Mouse (Mus musculus) midbrain, postnatal 0 days (tissue): ENCODE results near the gene BC034090. TPM values are rescaled to one million over a fixed set of nuclear protein-coding genes. Genes with fewer than 3 reads are reported as not detected.

Experiments used
- ATAC-seq: fragments of 200-750 bp; cut with Nextera tagmentation; 2 replicates; pipeline ENCODE4 v1.8.0; 2017; ENCODE audit warnings: moderate number of reproducible peaks, mild to moderate bottlenecking, moderate TSS enrichment, moderate library complexity; ENCODE audit not compliant: low FRiP score
- DNase-seq: peaks from one replicate; pipeline ENCODE4 v3.0.0-alpha.2; 2015; ENCODE audit warnings: low spot score
- H3K27ac ChIP-seq: fragments of 300-500 bp; sonication (generic); 2 replicates; pipeline ENCODE4 v1.5.1; 2014; ENCODE audit warnings: low read depth, mild to moderate bottlenecking, low read length, mixed read lengths
- H3K27me3 ChIP-seq: fragments of 300-500 bp; sonication (generic); 2 replicates; pipeline ENCODE4 v1.6.1; 2014; ENCODE audit warnings: low read length, control low read depth, mixed read lengths; ENCODE audit not compliant: insufficient read depth
- H3K36me3 ChIP-seq: fragments of 300-500 bp; sonication (generic); 2 replicates; pipeline ENCODE4 v1.6.1; 2014; ENCODE audit warnings: low read length, control low read depth, mixed read lengths; ENCODE audit not compliant: insufficient read depth
- H3K4me1 ChIP-seq: fragments of 300-500 bp; sonication (generic); 2 replicates; pipeline ENCODE4 v1.6.1; 2014; ENCODE audit warnings: mild to moderate bottlenecking, control low read depth, antibody characterized with exemption, low read length, mixed read lengths; ENCODE audit not compliant: insufficient read depth
- H3K4me2 ChIP-seq: fragments of 300-500 bp; sonication (generic); 2 replicates; pipeline ENCODE4 v1.6.1; 2014; ENCODE audit warnings: low read depth, mild to moderate bottlenecking, low read length, mixed read lengths; ENCODE audit not compliant: poor library complexity, severe bottlenecking
- H3K4me3 ChIP-seq: fragments of 300-500 bp; sonication (generic); 2 replicates; pipeline ENCODE4 v1.5.1; 2014; ENCODE audit warnings: low read depth, mild to moderate bottlenecking, low read length, moderate library complexity
- H3K9ac ChIP-seq: fragments of 300-500 bp; sonication (generic); replicated peaks from 2 replicates; pipeline ENCODE4 v1.6.1; 2014; ENCODE audit warnings: mild to moderate bottlenecking, low read length, moderate library complexity, mixed read lengths; ENCODE audit not compliant: poor library complexity, severe bottlenecking
- H3K9me3 ChIP-seq: fragments of 300-500 bp; sonication (generic); 2 replicates; pipeline ENCODE4 v1.6.1; 2016; ENCODE audit warnings: low read length, control low read depth
- CTCF ChIP-seq: IDR thresholded peaks from 2 replicates; pipeline ENCODE4 v1.5.1; 2016; ENCODE audit warnings: antibody characterized with exemption, mild to moderate bottlenecking
- WGBS: fragments of 180-500 bp; shearing (Covaris S2); extraction: QIAGEN DNeasy Blood & Tissue Kit; methylation state at CpG from one replicate; pipeline ENCODE4 v1.1.7; 2014; 5-methylcytosine and 5-hydroxymethylcytosine counted together
- polyA plus RNA-seq: library from polyadenylated mRNA; unstranded; fragments of >200 nt; fragmentation: Nextera tagmentation; extraction: Ambion mirVana; gene quantifications from 2 replicates; pipeline ENCODE4 v1.2.1, GENCODE M21; 2015
- total RNA-seq: library from RNA; depleted of rRNA; stranded (reverse); fragments of >200 nt; gene quantifications from 2 replicates; pipeline ENCODE4 v1.2.3, GENCODE M21; 2014

The BC034090 gene
- total and polyA plus RNA-seq, 2 experiments from 2014 or later, result 1.9 to 11.2 TPM

- H3K36me3 ChIP-seq, result peaks cover 14% of the 10 kb centered on the region
- H3K9ac ChIP-seq, result no peak overlapping the region
- H3K4me1 ChIP-seq, result peaks cover 5% of the 10 kb centered on the region; the same call in 1 of the 2 replicates
- H3K27ac ChIP-seq, result no peak overlapping the region
- WGBS, result 59% methylated on average over 8 of the region's 8 CpGs
- ATAC-seq, result no peak
- peak; percentile 88 for DNase-seq
- H3K27me3 ChIP-seq, result no peaks in the 10 kb centered on the region
- H3K4me3 ChIP-seq, result no peak overlapping the region
- H3K4me2 ChIP-seq, result no peak overlapping the region
- no peak for TF ChIP-seq CTCF
- no peaks in the 10 kb centered on the region for H3K9me3 ChIP-seq
Observed at GRCm38 (mm10) chr1:155204560-155205162, 39.6 kb downstream of the BC034090 start.

- H3K4me1 ChIP-seq, result peaks cover 5% of the 10 kb centered on the region; the same call in 1 of the 2 replicates
- H3K9me3 ChIP-seq, result no peaks in the 10 kb centered on the region
- no peaks in the 10 kb centered on the region for H3K27me3 ChIP-seq
- no peak overlapping the region for H3K4me3 ChIP-seq
- WGBS, result 79% methylated on average over 12 of the region's 12 CpGs
- H3K9ac ChIP-seq, result no peak overlapping the region
- H3K4me2 ChIP-seq, result no peak overlapping the region
- DNase-seq (no peak), ATAC-seq (no peak)
- no peak for TF ChIP-seq CTCF
- H3K27ac ChIP-seq, result no peak overlapping the region
- peaks cover 14% of the 10 kb centered on the region for H3K36me3 ChIP-seq
Observed at GRCm38 (mm10) chr1:155203954-155204353, 40.3 kb downstream of the BC034090 start.

GRCm38 (mm10) chr1:155203101-155203500 is 41.1 kb downstream of the BC034090 start:
- 79% methylated on average over 7 of the region's 7 CpGs for WGBS
- no peaks in the 10 kb centered on the region for H3K27me3 ChIP-seq
- no peak overlapping the region for H3K4me2 ChIP-seq
- no peak overlapping the region for H3K4me3 ChIP-seq
- ATAC-seq (no peak), DNase-seq (no peak)
- H3K4me1 ChIP-seq, result peaks cover 5% of the 10 kb centered on the region; the same call in 1 of the 2 replicates
- no peak overlapping the region for H3K9ac ChIP-seq
- no peak for TF ChIP-seq CTCF
- no peaks in the 10 kb centered on the region for H3K9me3 ChIP-seq
- H3K36me3 ChIP-seq, result peaks cover 20% of the 10 kb centered on the region
- H3K27ac ChIP-seq, result no peak overlapping the region

GRCm38 (mm10) chr1:155202472-155202871 is 41.8 kb downstream of the BC034090 start:
- Histone ChIP-seq H3K9me3 (no peaks in the 10 kb centered on the region), H3K27me3 (no peaks in the 10 kb centered on the region), H3K4me3 (no peak overlapping the region), H3K27ac (0 out of 2 replicates have a peak overlapping the region, but pooled peaks have one; percentile 19), H3K36me3 (peaks cover 18% of the 10 kb centered on the region), H3K4me2 (no peak overlapping the region), H3K9ac (no peak overlapping the region), H3K4me1 (peaks cover 5% of the 10 kb centered on the region; the same call in 1 of the 2 replicates)
- no peak for TF ChIP-seq CTCF
- 71% methylated on average over 5 of the region's 5 CpGs for WGBS
- no peak for ATAC-seq
- no peak for DNase-seq

- H3K27me3 ChIP-seq, result no peaks in the 10 kb centered on the region
- H3K4me1 ChIP-seq, result peaks cover 5% of the 10 kb centered on the region; the same call in 1 of the 2 replicates
- 82% methylated on average over 17 of the region's 17 CpGs for WGBS
- H3K4me2 ChIP-seq, result no peak overlapping the region
- H3K9ac ChIP-seq, result no peak overlapping the region
- no peak for ATAC-seq
- H3K27ac ChIP-seq, result peak overlapping the region; percentile 19; the same call in 1 of the 2 replicates
- no peak overlapping the region for H3K4me3 ChIP-seq
- TF ChIP-seq CTCF, result no peak
- DNase-seq, result no peak
- peaks cover 12% of the 10 kb centered on the region for H3K36me3 ChIP-seq
- no peaks in the 10 kb centered on the region for H3K9me3 ChIP-seq
Observed at GRCm38 (mm10) chr1:155201914-155202313, 42.3 kb downstream of the BC034090 start.

- WGBS, result 17% methylated on average over 4 of the region's 4 CpGs
- ATAC-seq (peak; percentile 75; the same call in 1 of the 2 replicates), DNase-seq (peak; percentile 55)
- no peaks in the 10 kb centered on the region for H3K27me3 ChIP-seq
- H3K36me3 ChIP-seq, result peaks cover 12% of the 10 kb centered on the region
- H3K9ac ChIP-seq, result no peak overlapping the region
- peak; percentile 24 for TF ChIP-seq CTCF
- no peak overlapping the region for H3K4me3 ChIP-seq
- no peak overlapping the region for H3K4me2 ChIP-seq
- H3K9me3 ChIP-seq, result no peaks in the 10 kb centered on the region
- H3K27ac ChIP-seq, result peak overlapping the region; percentile 44
- peaks cover 5% of the 10 kb centered on the region; the same call in 1 of the 2 replicates for H3K4me1 ChIP-seq
Observed at GRCm38 (mm10) chr1:155201373-155201879, 42.8 kb downstream of the BC034090 start.
